In genomic region chr17:29251608-29252390, GRCm38 (mm10) we compare ENCODE assay signal across 9 mouse cellular contexts. TPM values are rescaled to one million over a fixed set of nuclear protein-coding genes. Genes with fewer than 3 reads are reported as not detected.
DNase-seq lines count a peak whose midpoint lies in the region; ATAC-seq and TF ChIP-seq lines count a peak whose summit lies in the region.
"Had no signal": no experiment of that assay in that cellular context is flagged by ENCODE, and none has a peak within 500 bp of the region (broad histone marks: within the 10 kb centered on the region; RNA-seq: fewer than 3 reads in every experiment).

No protein-coding gene starts in this region.

- H3K27me3 ChIP-seq in kidney, embryonic 14.5 days (ENCODE audit: control insufficient read depth, insufficient read depth, low read length), result no peaks in the 10 kb centered on the region
- H3K27me3 ChIP-seq in heart, postnatal 0 days (ENCODE audit: control insufficient read depth, insufficient read depth, low read length), result no peaks in the 10 kb centered on the region
- H3K27me3 ChIP-seq in thymus, adult 2 months (ENCODE audit: control insufficient read depth, insufficient read depth, low read length), result no peaks in the 10 kb centered on the region
- H3K27me3 ChIP-seq: embryonic facial prominence, embryonic 13.5 days had no signal

- no peak overlapping the region for H3K9ac ChIP-seq in kidney, embryonic 14.5 days (ENCODE audit: low read depth, low read length)
- H3K9ac ChIP-seq in heart, postnatal 0 days (replicated peaks; ENCODE audit: low read depth, low read length), result no peak overlapping the region
- H3K9ac ChIP-seq: embryonic facial prominence, embryonic 13.5 days had no signal

- peak; percentile 87 for TF ChIP-seq EP300 in heart, postnatal 0 days (IDR thresholded peaks at IDR 0.05; ENCODE audit: low read depth)

- H3K36me3 ChIP-seq in kidney, embryonic 14.5 days (ENCODE audit: control insufficient read depth, insufficient read depth, low read length), result peaks cover 55% of the 10 kb centered on the region
- H3K36me3 ChIP-seq in heart, postnatal 0 days (replicated peaks; ENCODE audit: control insufficient read depth, insufficient read depth, low read length), result peaks cover 7% of the 10 kb centered on the region
- peaks cover 25% of the 10 kb centered on the region for H3K36me3 ChIP-seq in thymus, adult 2 months (ENCODE audit: control insufficient read depth, insufficient read depth, low read length)

- peak; percentile 91 for DNase-seq in kidney, adult 11 months
- peak; percentile 92 for DNase-seq in adrenal gland, postnatal 25 days
- peak; percentile 94 for DNase-seq in heart, postnatal 0 days (ENCODE audit: low spot score)
- DNase-seq in lung, adult 2 months, result peak; percentile 73
- DNase-seq in thymus, adult 2 months, result no peak
- no peak for DNase-seq in cerebellum, adult 9-11 months
- DNase-seq in layer of hippocampus, adult 18-20 months (ENCODE audit: low spot score in 2 of 2), result no peak

- no peak for TF ChIP-seq CTCF in heart, postnatal 0 days (IDR thresholded peaks at IDR 0.05; ENCODE audit: low read depth)
- no peak for TF ChIP-seq CTCF in lung, adult 2 months (IDR thresholded peaks at IDR 0.05; ENCODE audit: insufficient read depth, low read length)
- TF ChIP-seq CTCF in thymus, adult 2 months (IDR thresholded peaks at IDR 0.05; ENCODE audit: borderline replicate concordance, control insufficient read depth, extremely low read depth, insufficient read depth, low read length, poor library complexity), result no peak

- ATAC-seq in kidney, embryonic 14.5 days (ENCODE audit: low FRiP score, low TSS enrichment), result no peak
- peak; percentile 65 for ATAC-seq in heart, postnatal 0 days (ENCODE audit: insufficient read depth, low read depth)

- no peak overlapping the region for H3K27ac ChIP-seq in kidney, embryonic 14.5 days (ENCODE audit: low read depth, low read length)
- peak overlapping the region; percentile 93 for H3K27ac ChIP-seq in heart, postnatal 0 days (ENCODE audit: low read depth)
- H3K27ac ChIP-seq in thymus, adult 2 months (ENCODE audit: control insufficient read depth, insufficient read depth, low read length), result no peak overlapping the region
- H3K27ac ChIP-seq: embryonic facial prominence, embryonic 13.5 days had no signal

- H3K4me1 ChIP-seq in kidney, embryonic 14.5 days (ENCODE audit: control insufficient read depth, insufficient read depth, low read length), result peaks cover 13% of the 10 kb centered on the region; the same call in 1 of the 2 replicates
- peaks cover 85% of the 10 kb centered on the region for H3K4me1 ChIP-seq in heart, postnatal 0 days (ENCODE audit: control insufficient read depth, insufficient read depth)
- H3K4me1 ChIP-seq in lung, adult 2 months (ENCODE audit: control insufficient read depth, insufficient read depth, low read length), result peaks cover 12% of the 10 kb centered on the region
- no peaks in the 10 kb centered on the region for H3K4me1 ChIP-seq in thymus, adult 2 months (replicated peaks; ENCODE audit: control insufficient read depth, insufficient read depth, low read length)

- TF ChIP-seq POLR2A in lung, adult 2 months (IDR thresholded peaks at IDR 0.05; ENCODE audit: borderline replicate concordance, extremely low read depth, low read depth, low read length), result no peak
- TF ChIP-seq POLR2A in thymus, adult 2 months (IDR thresholded peaks at IDR 0.05; ENCODE audit: control insufficient read depth, extremely low read depth, insufficient read depth, low read length, poor library complexity), result no peak

- no peak overlapping the region for H3K4me2 ChIP-seq in kidney, embryonic 14.5 days (replicated peaks; ENCODE audit: low read depth, low read length)
- H3K4me2 ChIP-seq in heart, postnatal 0 days (ENCODE audit: low read depth, low read length), result no peak overlapping the region
- H3K4me2 ChIP-seq: embryonic facial prominence, embryonic 13.5 days had no signal

- no peaks in the 10 kb centered on the region for H3K9me3 ChIP-seq in kidney, embryonic 14.5 days (ENCODE audit: control insufficient read depth, low read length)
- no peaks in the 10 kb centered on the region for H3K9me3 ChIP-seq in heart, postnatal 0 days (replicated peaks; ENCODE audit: control insufficient read depth, low read length)
- H3K9me3 ChIP-seq: embryonic facial prominence, embryonic 13.5 days had no signal

- no peak overlapping the region for H3K4me3 ChIP-seq in kidney, embryonic 14.5 days (ENCODE audit: low read length)
- H3K4me3 ChIP-seq in heart, postnatal 0 days (ENCODE audit: low read depth, low read length), result no peak overlapping the region
- H3K4me3 ChIP-seq in lung, adult 2 months (replicated peaks; ENCODE audit: extremely low read depth, low read depth, low read length), result no peak overlapping the region
- no peak overlapping the region for H3K4me3 ChIP-seq in thymus, adult 2 months (ENCODE audit: control insufficient read depth, insufficient read depth, low read length)
- H3K4me3 ChIP-seq: embryonic facial prominence, embryonic 13.5 days had no signal

- WGBS in kidney, embryonic 14.5 days, result 87% methylated on average over 15 of the region's 15 CpGs
- WGBS in heart, postnatal 0 days, result 30% methylated on average over 15 of the region's 15 CpGs
- WGBS in lung, adult 2 months, result 47% methylated on average over 15 of the region's 15 CpGs
- WGBS in thymus, adult 2 months, result 78% methylated on average over 15 of the region's 15 CpGs

RNA-seq across cellular contexts. Expression of gene Ppil1, which starts 12.2 kb away (rescaled TPM):
- polyA plus RNA-seq in kidney, embryonic 14.5 days (2014; fragmentation: Nextera tagmentation; extraction: Ambion mirVana), result 161 and 169 TPM in 2 replicates
- 22.3 and 28.9 TPM in 2 replicates for total RNA-seq in adrenal gland, postnatal 25 days (2021)
- 46.3 and 64.4 TPM in 2 replicates for total RNA-seq in heart, postnatal 0 days (2014; rRNA removed; ENCODE audit: low replicate concordance)
- polyA plus RNA-seq in heart, postnatal 0 days (2015; fragmentation: Nextera tagmentation; extraction: Ambion mirVana), result 75.5 and 78.5 TPM in 2 replicates
- 18.7 and 20.7 TPM in 2 replicates for polyA plus RNA-seq in lung, adult 2 months (2012; rRNA removed)
- polyA plus RNA-seq in thymus, adult 2 months (2012; rRNA removed), result 57.1 and 65.9 TPM in 2 replicates
- 10 to 100 TPM; 16.2 to 18.4 TPM for total RNA-seq in layer of hippocampus, adult 18-20 months (2021)

RNA-seq across cellular contexts. Expression of gene Cpne5, which starts 13.8 kb away (rescaled TPM):
- polyA plus RNA-seq in kidney, embryonic 14.5 days (2014; fragmentation: Nextera tagmentation; extraction: Ambion mirVana), result 11.3 and 12.3 TPM in 2 replicates
- total RNA-seq in adrenal gland, postnatal 25 days (2021), result 0.33 and 0.52 TPM in 2 replicates
- total RNA-seq in heart, postnatal 0 days (2014; rRNA removed; ENCODE audit: low replicate concordance), result 3.6 and 9.7 TPM in 2 replicates
- polyA plus RNA-seq in heart, postnatal 0 days (2015; fragmentation: Nextera tagmentation; extraction: Ambion mirVana), result 8.4 and 9.9 TPM in 2 replicates
- polyA plus RNA-seq in lung, adult 2 months (2012; rRNA removed), result 13.6 and 15.7 TPM in 2 replicates
- 4.6 and 5.0 TPM in 2 replicates for polyA plus RNA-seq in thymus, adult 2 months (2012; rRNA removed)
- total RNA-seq in layer of hippocampus, adult 18-20 months (2021), result 10 to 100 TPM; 37.5 to 37.8 TPM

RNA-seq across cellular contexts. Expression of gene BC004004, which starts 16.8 kb away (rescaled TPM):
- 59.8 and 63.3 TPM in 2 replicates for polyA plus RNA-seq in kidney, embryonic 14.5 days (2014; fragmentation: Nextera tagmentation; extraction: Ambion mirVana)
- 116 and 134 TPM in 2 replicates for total RNA-seq in adrenal gland, postnatal 25 days (2021)
- total RNA-seq in heart, postnatal 0 days (2014; rRNA removed; ENCODE audit: low replicate concordance), result 208 and 234 TPM in 2 replicates
- polyA plus RNA-seq in heart, postnatal 0 days (2015; fragmentation: Nextera tagmentation; extraction: Ambion mirVana), result 140 and 155 TPM in 2 replicates
- 56.5 and 70.8 TPM in 2 replicates for polyA plus RNA-seq in lung, adult 2 months (2012; rRNA removed)
- polyA plus RNA-seq in thymus, adult 2 months (2012; rRNA removed), result 46.0 and 61.3 TPM in 2 replicates
- 10 to 100 TPM; 84.9 to 94.4 TPM for total RNA-seq in layer of hippocampus, adult 18-20 months (2021)

Comparison
In these comparisons a context has a peak if more than half of its experiments do, and no peak if none do; other contexts are left out.
1. DNase-seq: peak in kidney, adult 11 months (single experiment), adrenal gland, postnatal 25 days (single experiment), heart, postnatal 0 days (single experiment) and lung, adult 2 months (single experiment); none in thymus, adult 2 months (single experiment), cerebellum, adult 9-11 months (single experiment) and layer of hippocampus, adult 18-20 months (0 of 2).